Mouse (Mus musculus): Measurements from ENCODE around the gene Fam92b.

DNA sequence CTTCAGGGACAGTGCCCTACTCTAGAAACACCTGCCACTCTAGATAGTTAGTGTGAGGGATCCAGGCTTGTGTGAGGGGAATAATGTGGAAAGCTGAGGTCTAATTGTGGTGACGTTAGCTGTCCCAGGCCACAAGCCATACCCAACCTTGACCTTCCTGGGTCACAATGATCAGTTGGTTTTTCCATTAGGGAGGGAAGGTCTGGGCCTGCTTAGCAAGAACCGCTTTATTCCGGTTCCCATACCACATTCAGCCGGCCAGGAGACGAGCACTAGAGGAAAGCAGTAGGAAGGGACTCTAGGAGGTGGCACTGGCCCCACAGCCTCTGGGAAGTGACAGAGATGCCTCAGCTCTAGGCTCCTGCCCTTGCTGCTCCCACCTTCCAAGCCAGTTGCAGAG is 13.2 kb downstream of the Fam92b start:
- TF ChIP-seq GATA1 (IDR thresholded peaks at IDR 0.05; ENCODE audit: low read length) (no peak), TAL1 (IDR thresholded peaks at IDR 0.05; ENCODE audit: low read length) (no peak)

All from erythroblast, embryonic 14.5 days (primary cell).